Mouse (Mus musculus) cerebellum, adult (tissue): ENCODE measurements around the gene Ceacam2.
"Not testable (repeated sequence)": the region's sequence is repeated elsewhere in the genome, so short reads cannot be mapped to it uniquely, and the experiment has no call there.

Experiments
- ATAC-seq: cut with Nextera tagmentation; 2 replicates; pipeline ENCODE4 v1.9.2; 2017; ENCODE audit warnings: mild to moderate bottlenecking, moderate library complexity, mixed read lengths; ENCODE audit not compliant: insufficient number of reproducible peaks, low FRiP score, low TSS enrichment

Ceacam2 gene

DNA sequence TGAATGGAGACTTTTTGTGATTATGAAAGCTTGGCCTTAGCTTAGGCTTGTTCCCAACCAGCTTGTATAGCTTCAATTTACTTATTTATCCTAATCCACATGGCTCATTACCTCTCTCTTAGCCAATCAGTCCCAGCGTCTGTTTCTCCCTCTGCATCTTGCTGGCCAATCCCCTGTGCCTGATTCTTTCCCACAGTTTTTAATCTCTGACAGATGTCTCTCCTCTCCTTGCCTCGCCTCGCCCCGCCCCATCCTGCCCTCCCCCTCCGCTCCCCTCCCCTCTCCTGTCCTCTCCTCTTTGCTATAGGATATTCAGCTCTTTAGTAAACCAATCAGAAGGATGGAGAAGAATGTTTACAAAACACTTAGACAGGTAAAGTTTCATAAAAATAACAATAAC is 54.6 kb downstream of the Ceacam2 start:
- ATAC-seq: no peak

DNA sequence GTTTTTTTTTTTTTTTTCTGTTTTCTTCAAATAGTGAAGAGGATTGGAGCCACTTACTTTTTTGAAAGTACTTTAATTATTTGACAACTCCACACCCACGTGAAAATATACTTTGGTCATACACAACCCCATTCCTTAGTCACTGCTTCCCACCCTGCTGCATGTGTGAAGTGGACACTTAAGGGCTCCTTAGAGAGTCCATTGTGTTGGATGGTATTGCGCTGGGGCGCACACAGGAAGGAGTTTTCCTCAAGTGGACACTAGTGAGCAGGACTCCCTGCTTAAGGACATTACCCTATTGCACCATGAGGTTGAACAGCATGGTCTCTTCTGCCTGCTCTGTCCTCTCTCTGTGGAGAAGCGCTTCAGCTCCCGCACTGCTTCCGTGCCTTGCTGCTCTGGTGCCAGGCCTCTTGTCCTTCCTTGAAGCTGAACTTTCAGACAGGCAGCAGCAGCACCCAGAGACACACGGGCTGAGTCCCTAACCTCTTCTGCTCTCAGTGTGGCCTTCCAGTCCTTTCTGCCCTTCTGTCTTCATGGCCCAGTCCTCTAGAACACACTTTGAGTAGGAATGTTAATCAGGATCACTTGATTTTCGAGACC is 56.4 kb downstream of the Ceacam2 start:
- ATAC-seq: no peak

DNA sequence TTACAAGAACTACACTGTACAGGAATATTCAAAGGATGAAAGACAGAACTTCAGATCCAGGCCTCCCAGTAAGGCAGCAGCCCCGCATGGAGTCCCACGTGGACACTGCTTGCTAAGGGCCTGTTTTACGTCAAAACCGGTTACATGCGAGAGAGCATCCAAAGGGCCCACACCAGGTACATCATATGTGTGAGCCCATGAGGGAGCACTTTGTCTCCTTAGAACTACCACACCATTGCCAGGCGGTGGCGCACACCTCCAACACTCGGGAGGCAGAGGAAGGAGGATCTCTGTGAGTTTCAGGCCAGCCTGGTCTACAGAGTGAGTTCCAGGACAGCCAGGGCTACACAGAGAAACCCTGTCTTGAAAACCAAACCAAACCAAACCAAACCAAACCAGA is 58.9 kb downstream of the Ceacam2 start:
- ATAC-seq: not testable (repeated sequence)

DNA sequence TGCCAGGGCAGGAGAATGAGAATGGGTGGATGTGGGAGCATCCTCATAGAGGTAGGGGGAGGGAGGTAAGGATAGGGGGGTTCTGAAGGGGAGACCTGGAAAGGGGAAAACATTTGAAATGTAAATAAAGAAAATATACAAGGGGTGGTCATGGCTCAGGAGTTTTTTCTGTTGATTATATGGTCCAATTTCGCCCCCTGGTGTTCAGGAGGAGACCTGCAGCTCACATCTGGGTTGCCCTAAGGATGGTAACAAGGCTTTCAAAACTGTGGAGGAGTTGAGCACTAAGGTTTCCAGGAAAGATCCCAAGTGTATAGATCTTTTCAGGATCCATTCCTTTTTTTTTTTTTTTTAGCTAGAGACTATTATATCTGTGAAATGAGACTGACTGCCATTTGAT is 60.2 kb downstream of the Ceacam2 start:
- no peak for ATAC-seq

DNA sequence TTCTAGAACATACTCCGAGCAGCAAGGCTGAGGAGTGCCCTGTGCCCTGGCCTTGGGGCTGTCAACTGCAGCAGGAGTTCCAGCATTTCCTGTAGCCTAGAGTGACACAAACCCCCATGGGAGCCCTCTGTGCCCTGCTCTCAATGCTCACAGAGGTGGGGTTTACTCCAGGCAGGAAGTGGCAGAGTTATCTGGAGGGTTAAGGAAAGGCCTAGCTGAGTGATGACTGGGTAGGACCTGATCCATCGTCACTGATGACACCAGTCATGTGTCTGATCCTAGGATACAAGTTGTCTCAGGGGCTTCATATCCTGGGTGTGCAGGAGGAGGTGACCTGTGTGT is 61.9 kb downstream of the Ceacam2 start:
- not testable (repeated sequence) for ATAC-seq

DNA sequence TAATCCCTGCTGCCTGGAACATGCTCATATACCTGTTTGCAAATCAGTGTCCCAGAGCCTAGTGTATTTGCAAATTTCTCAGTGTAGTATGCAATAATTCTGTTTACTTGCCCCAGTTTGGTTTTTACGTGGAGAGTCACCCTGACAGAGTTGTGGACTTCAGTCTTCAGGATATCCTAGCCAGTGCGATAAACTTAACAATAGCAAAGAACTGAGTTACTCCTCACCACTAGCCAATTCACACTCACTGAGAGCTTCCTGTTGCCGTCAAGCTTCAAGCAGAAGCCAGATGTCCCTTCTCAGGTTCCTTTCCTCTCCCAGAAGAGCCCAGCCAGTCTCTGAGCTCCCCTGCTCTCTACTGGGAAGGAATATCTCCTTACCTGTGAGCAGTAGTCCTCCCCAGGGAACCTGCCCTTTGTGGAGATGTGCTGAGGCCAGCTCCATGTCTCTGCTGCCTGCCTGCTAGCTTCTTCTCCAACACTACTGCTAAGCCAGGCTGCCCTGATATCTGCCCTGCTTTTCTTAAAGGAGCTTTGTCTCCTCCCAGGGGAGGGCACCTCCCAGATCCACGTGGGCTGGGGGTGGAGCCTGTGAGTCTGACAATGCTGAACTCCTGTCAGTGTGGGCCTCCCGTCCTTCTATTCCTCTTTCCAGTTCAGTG is 62.4 kb downstream of the Ceacam2 start, which contains the start of gene Ceacam1:
Ceacam1 (minus strand) TSS at position 513 of the 661 bp plus-strand sequence.
- ATAC-seq: not testable (repeated sequence)

DNA sequence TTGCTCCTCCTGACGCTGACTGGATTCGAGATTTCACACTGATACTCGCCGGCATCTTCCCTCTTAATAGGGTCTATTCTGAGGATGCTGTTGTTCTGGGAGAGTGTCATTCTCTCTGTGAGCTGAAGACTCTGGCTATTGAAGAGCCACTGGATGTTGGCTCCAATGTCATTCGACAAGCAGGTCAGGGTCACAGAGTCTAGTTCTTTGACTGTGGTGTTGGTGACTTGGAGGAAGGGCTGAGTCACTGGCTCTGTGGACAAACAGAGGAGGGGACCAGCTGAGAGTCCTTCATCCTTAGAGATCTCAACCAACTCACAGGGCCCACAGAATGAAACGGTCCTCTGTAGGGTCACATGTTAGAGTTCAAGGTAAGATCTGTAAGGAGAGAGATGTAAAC is 67.8 kb downstream of the Ceacam2 start:
- ATAC-seq: not testable (repeated sequence)
